Mouse (Mus musculus) limb, embryonic 14.5 days (tissue): Measurements from ENCODE around the gene Meioc. TPM values are rescaled to one million over a fixed set of nuclear protein-coding genes. Genes with fewer than 3 reads are reported as not detected.

Experiments used
- ATAC-seq: fragments of 200-750 bp; cut with Nextera tagmentation; 2 replicates; pipeline ENCODE4 v1.8.0; 2017; ENCODE audit warnings: low read depth, moderate number of reproducible peaks, moderate TSS enrichment; ENCODE audit not compliant: low FRiP score
- DNase-seq: peaks from one replicate; pipeline ENCODE4 v3.0.0-alpha.2; 2015; ENCODE audit warnings: low spot score
- H3K27ac ChIP-seq: fragments of 300-500 bp; sonication (generic); replicated peaks from 2 replicates; pipeline ENCODE4 v1.5.1; 2014; ENCODE audit warnings: low read depth, mild to moderate bottlenecking, low read length, moderate library complexity, mixed read lengths
- H3K27me3 ChIP-seq: fragments of 300-500 bp; sonication (generic); 2 replicates; pipeline ENCODE4 v1.6.1; 2014; ENCODE audit warnings: low read length, mixed read lengths; ENCODE audit not compliant: control insufficient read depth, insufficient read depth
- H3K36me3 ChIP-seq: fragments of 300-500 bp; sonication (generic); 2 replicates; pipeline ENCODE4 v1.6.1; 2014; ENCODE audit warnings: mild to moderate bottlenecking, low read length, moderate library complexity, mixed read lengths; ENCODE audit not compliant: control insufficient read depth, insufficient read depth
- H3K4me1 ChIP-seq: fragments of 300-500 bp; sonication (generic); 2 replicates; pipeline ENCODE4 v1.6.1; 2014; ENCODE audit warnings: antibody characterized with exemption, low read length, mixed read lengths; ENCODE audit not compliant: control insufficient read depth, insufficient read depth
- H3K4me2 ChIP-seq: fragments of 300-500 bp; sonication (generic); replicated peaks from 2 replicates; pipeline ENCODE4 v1.6.1; 2014; ENCODE audit warnings: low read depth, mild to moderate bottlenecking, low read length, moderate library complexity; ENCODE audit not compliant: severe bottlenecking
- H3K4me3 ChIP-seq: fragments of 300-500 bp; sonication (generic); replicated peaks from 2 replicates; pipeline ENCODE4 v1.5.1; 2014; ENCODE audit warnings: low read length
- H3K9ac ChIP-seq: fragments of 300-500 bp; sonication (generic); 2 replicates; pipeline ENCODE4 v1.6.1; 2014; ENCODE audit warnings: mild to moderate bottlenecking, low read depth, low read length, moderate library complexity; ENCODE audit not compliant: severe bottlenecking
- H3K9me3 ChIP-seq: fragments of 300-500 bp; sonication (generic); 2 replicates; pipeline ENCODE4 v1.6.1; 2016; ENCODE audit warnings: low read length; ENCODE audit not compliant: control insufficient read depth
- POLR2A ChIP-seq: fragments of 200-500 bp; IDR thresholded peaks from 2 replicates; pipeline ENCODE4 v1.8.0; 2012; ENCODE audit warnings: inconsistent platforms, mild to moderate bottlenecking, moderate library complexity, borderline replicate concordance; ENCODE audit not compliant: insufficient read depth, insufficient read length; ENCODE audit errors: extremely low read depth
- WGBS: fragments of 180-500 bp; shearing (Covaris S2); extraction: QIAGEN DNeasy Blood & Tissue Kit; methylation state at CpG from one replicate; pipeline ENCODE4 v1.1.7; 2014; 5-methylcytosine and 5-hydroxymethylcytosine counted together
- polyA plus RNA-seq, 2 experiments: library from polyadenylated mRNA; depleted of rRNA in 1 of 2; stranded (reverse) in 1 of 2; unstranded in 1 of 2; fragments of >200 nt; fragmentation: Nextera tagmentation in 1 of 2; extraction: Ambion mirVana in 1 of 2; gene quantifications; 2 replicates each; pipeline versions ENCODE4 v1.2.1 to v1.2.3; 2012 to 2014

The Meioc gene
- polyA plus RNA-seq, 2 experiments, result 0.68 to 0.91 TPM

- WGBS, result 68% methylated on average over 8 of the region's 8 CpGs
- no peak for TF ChIP-seq POLR2A
- Histone ChIP-seq H3K27ac (no peak overlapping the region), H3K4me1 (peaks cover 3% of the 10 kb centered on the region; the same call in 1 of the 2 replicates), H3K4me3 (no peak overlapping the region), H3K9me3 (no peaks in the 10 kb centered on the region), H3K36me3 (no peaks in the 10 kb centered on the region), H3K4me2 (no peak overlapping the region), H3K9ac (no peak overlapping the region), H3K27me3 (no peaks in the 10 kb centered on the region)
- no peak for ATAC-seq
- no peak for DNase-seq
Measured at GRCm38 (mm10) chr11:102655888-102656287, 7.6 kb upstream of the Meioc start.

GRCm38 (mm10) chr11:102656326-102656926, 7.1 kb upstream of the Meioc start:
- Histone ChIP-seq H3K27ac (no peak overlapping the region), H3K36me3 (no peaks in the 10 kb centered on the region), H3K27me3 (no peaks in the 10 kb centered on the region), H3K4me3 (no peak overlapping the region), H3K4me2 (no peak overlapping the region), H3K9me3 (no peaks in the 10 kb centered on the region), H3K9ac (no peak overlapping the region), H3K4me1 (peaks cover 3% of the 10 kb centered on the region; the same call in 1 of the 2 replicates)
- no peak for TF ChIP-seq POLR2A
- WGBS, result 12% methylated on average over 4 of the region's 4 CpGs
- ATAC-seq (peak; percentile 57; the same call in 1 of the 2 replicates), DNase-seq (peak; percentile 59)

GRCm38 (mm10) chr11:102656931-102657330, 6.6 kb upstream of the Meioc start:
- H3K36me3 ChIP-seq, result no peaks in the 10 kb centered on the region
- H3K27me3 ChIP-seq, result no peaks in the 10 kb centered on the region
- no peak overlapping the region for H3K9ac ChIP-seq
- ATAC-seq (no peak), DNase-seq (no peak)
- H3K4me3 ChIP-seq, result no peak overlapping the region
- 28% methylated on average over 6 of the region's 6 CpGs for WGBS
- no peak overlapping the region for H3K27ac ChIP-seq
- no peak overlapping the region for H3K4me2 ChIP-seq
- no peak for TF ChIP-seq POLR2A
- H3K4me1 ChIP-seq, result peaks cover 3% of the 10 kb centered on the region; the same call in 1 of the 2 replicates
- no peaks in the 10 kb centered on the region for H3K9me3 ChIP-seq

- Histone ChIP-seq H3K9ac (no peak overlapping the region), H3K9me3 (peaks cover 11% of the 10 kb centered on the region), H3K4me2 (no peak overlapping the region), H3K4me3 (no peak overlapping the region), H3K27me3 (peaks cover 17% of the 10 kb centered on the region), H3K27ac (no peak overlapping the region), H3K36me3 (no peaks in the 10 kb centered on the region), H3K4me1 (no peaks in the 10 kb centered on the region)
- ATAC-seq (no peak), DNase-seq (no peak)
- TF ChIP-seq POLR2A, result no peak
- WGBS, result 55% methylated on average over 27 of the region's 33 CpGs
Measured at GRCm38 (mm10) chr11:102665151-102665550, 1.6 kb downstream of the Meioc start.

GRCm38 (mm10) chr11:102665637-102666435, 2.3 kb downstream of the Meioc start:
- 0 out of 2 replicates have a peak overlapping the region, but pooled peaks have one; percentile 17 for H3K4me2 ChIP-seq
- WGBS, result 41% methylated on average over 76 of the region's 84 CpGs
- no peak for TF ChIP-seq POLR2A

More at GRCm38 (mm10) chr11:102665637-102666435, 2.3 kb downstream of the Meioc start:
- ATAC-seq, result no peak
- H3K4me3 ChIP-seq, result peak overlapping the region; percentile 7
- no peak overlapping the region for H3K9ac ChIP-seq
- no peaks in the 10 kb centered on the region for H3K4me1 ChIP-seq
- DNase-seq, result no peak
- no peak overlapping the region for H3K27ac ChIP-seq
- peaks cover 11% of the 10 kb centered on the region for H3K9me3 ChIP-seq
- H3K36me3 ChIP-seq, result no peaks in the 10 kb centered on the region
- peaks cover 17% of the 10 kb centered on the region for H3K27me3 ChIP-seq
